Mouse (Mus musculus) cerebellum, adult 2 months (tissue): Measurements from ENCODE around the gene Slc44a1.

Experiments
- CTCF ChIP-seq: fragments of 200-500 bp; IDR thresholded peaks from 2 replicates; pipeline ENCODE4 v1.5.1; 2011; ENCODE audit warnings: low read depth, mild to moderate bottlenecking, control low read depth, low read length, moderate library complexity, borderline replicate concordance; ENCODE audit not compliant: insufficient read depth
- POLR2A ChIP-seq: fragments of 200-500 bp; IDR thresholded peaks from 2 replicates; pipeline ENCODE4 v1.6.1; 2011; ENCODE audit warnings: low read length, control low read depth, borderline replicate concordance; ENCODE audit not compliant: insufficient read depth

DNA sequence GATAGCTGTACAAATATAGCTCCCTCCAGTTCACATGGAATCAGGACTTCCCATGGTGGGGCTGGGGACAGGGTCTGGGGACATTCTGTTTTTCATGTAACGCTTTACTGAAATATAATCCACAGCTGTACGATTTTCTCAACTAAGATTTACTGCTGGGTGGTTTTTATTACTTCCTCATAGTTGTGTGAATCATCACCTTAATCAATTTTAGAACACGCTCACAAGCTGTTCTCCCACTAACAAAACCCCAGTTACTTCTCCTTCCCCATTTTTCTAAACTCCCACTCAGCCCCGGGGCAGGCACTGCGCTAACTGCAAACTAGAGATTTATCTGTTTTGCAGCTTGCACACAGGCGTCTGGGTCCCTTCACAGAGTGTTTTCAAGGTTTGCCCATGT is 28.8 kb downstream of the Slc44a1 start:
- TF ChIP-seq CTCF (no peak), POLR2A (no peak)
